Mouse (Mus musculus): ENCODE data around the gene AI464131. TPM values are rescaled to one million over a fixed set of nuclear protein-coding genes. Genes with fewer than 3 reads are reported as not detected.

AI464131 gene
- polyA plus RNA-seq, 3 experiments from 2014 or later, result not detected

DNA sequence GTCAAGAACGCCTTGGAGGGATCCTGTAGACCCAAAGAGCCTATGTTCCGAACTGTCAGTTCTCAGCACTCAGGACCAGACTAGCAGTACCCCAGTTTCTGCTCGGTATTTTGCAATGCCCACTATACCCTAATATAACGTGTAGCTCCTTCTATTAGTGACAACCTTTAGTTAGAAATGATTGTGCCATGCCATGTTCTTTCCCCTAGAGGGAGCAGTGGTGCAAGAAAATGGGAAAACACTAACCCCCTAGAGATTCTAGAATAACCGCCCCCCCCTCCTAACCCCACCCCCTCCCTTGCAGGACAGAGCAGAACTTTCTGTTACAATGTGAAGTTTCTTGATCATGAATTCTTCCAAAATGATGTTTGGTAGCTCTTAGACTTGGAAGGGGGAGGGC is 1.4 kb upstream of the AI464131 start:
- ATAC-seq, result no peak

DNA sequence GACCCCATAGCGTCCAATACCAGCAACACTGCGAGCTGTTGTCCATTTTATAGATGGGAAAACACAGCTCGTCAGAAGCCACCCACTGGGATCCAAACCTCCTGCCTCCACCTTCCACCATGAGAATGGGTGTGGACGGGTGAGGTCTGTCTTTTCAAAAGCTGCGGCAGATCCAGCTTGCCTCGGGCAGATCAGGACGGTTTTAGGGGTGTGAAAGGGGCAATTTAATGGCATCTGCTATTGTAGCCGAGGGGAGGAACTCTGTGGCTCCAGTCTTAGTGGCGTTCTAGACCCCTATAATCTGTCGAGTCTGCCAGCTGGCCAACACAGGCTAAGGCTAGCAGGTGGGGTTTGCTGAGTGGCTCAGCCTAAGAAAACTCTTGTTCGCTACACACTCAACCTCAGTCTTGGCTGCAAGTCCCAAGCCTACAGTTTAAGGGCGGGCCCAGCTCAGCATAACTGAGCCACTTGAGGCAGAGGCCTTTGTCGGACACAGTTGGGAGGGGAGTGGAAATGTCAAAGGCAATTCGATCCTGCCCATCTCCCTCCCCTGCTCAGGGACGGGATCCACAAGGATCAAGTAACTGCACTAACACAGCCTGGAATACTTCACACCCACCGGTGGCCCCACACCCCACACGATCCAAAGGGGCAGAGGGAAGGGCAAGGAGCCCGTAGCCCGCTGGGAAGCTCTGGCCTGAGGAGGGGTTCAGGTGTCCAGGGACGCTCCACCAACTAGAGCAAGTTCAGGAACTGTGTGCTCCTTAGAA is 520 bp downstream of the AI464131 start:
- ATAC-seq, result no peak

- ATAC-seq, result no peak
Observed at GRCm38 (mm10) chr4:41500787-41501186, 2.1 kb downstream of the AI464131 start.

DNA sequence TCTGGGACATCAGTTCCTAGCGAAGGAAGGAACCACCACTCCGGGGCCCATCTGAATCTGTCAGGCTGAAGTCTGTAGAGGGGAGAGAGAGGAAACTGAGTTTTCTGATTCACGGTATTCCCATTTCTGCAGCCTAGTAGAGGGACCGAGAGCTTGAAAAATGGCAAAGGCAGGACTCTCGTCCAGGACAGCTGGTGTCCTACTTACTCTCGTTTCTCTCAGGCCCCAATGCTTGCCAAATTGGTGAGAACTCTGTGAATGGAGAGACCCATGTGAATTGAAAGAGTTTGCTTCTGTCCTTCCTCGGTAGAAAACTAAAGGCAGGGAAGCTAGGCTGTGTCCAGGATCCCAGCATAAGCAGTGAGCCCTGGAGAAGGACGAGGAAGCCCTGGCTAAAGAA is 3.3 kb downstream of the AI464131 start:
- no peak for ATAC-seq

GRCm38 (mm10) chr4:41498921-41499391 is 3.9 kb downstream of the AI464131 start:
- no peak for ATAC-seq

- no peak for ATAC-seq
Observed at GRCm38 (mm10) chr4:41497995-41498845, 4.7 kb downstream of the AI464131 start.

- ATAC-seq, result no peak
Observed at GRCm38 (mm10) chr4:41497579-41497978, 5.3 kb downstream of the AI464131 start.

GRCm38 (mm10) chr4:41497046-41497445 is 5.8 kb downstream of the AI464131 start:
- no peak for ATAC-seq

GRCm38 (mm10) chr4:41495850-41496249 is 7.0 kb downstream of the AI464131 start:
- no peak for ATAC-seq

DNA sequence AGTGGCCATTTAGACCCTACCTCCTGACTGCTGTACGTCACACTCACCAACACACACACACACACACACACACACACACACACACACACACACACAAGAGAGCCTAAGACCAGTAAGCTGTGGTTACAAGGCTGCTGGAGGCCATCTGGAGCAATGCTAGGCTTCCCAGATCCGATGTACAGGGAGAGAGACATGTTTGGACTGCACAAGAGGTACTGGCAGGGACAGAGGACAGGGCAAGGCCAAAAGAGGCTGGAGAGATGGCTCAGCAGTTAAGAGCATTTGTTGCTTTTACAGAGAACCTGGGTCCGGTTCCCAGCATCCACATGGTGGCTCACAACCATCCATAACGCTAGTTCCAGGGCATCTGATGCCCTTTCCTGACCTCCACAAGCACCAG is 7.8 kb downstream of the AI464131 start:
- ATAC-seq, result no peak

DNA sequence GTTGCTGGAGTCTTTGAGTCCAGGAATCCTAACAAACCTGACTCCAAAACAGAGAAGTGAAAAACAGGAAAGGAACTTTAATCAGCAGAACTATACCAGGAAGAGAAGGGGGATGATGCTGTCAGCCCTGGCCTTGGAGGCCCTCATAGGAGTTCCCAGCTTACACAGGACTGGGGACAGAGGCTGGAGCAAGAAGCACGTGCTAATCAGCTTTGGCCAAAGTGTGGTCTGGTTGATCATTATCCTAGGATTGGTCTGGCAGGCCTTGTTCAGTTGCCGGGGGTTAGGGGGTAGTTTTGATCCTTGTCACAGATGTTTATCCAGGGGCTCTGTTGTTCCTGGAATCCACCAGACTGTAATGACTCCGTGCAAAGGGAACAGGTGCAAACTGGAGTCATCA is 8.5 kb downstream of the AI464131 start:
- ATAC-seq, result no peak

DNA sequence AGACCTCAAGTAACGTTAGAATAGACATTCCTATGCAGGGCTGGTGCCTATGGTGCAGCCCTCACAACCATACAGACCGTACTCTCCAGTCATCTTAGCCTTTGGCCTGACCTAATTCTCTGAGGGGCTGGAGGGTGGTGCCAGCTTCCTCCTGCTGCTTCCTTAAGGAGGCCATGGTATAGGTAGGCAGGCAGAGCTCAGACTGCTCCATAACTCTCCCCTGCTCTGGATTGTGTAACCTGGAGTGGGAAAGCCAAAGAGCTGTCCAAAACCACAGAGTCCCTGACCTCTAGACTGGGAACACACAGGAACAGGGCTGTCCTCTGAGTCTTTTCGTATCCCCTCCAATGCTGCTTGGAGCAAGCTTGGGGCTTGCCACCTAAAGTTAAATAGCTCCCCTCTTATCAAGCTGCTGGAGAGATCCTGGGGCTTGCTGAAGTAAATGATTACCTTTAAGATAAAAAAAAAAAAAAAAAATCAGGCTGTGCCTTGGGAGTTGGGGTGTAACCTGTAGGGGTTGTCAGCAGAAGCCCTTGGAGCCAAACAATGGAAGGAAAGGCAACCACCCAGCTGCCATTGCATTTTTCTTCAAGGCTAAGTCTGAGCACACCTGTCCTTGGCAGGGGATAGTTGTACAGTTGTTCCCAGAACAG is 9.3 kb downstream of the AI464131 start:
- ATAC-seq, result no peak

- no peak for ATAC-seq
Observed at GRCm38 (mm10) chr4:41492951-41493350, 9.9 kb downstream of the AI464131 start.

- no peak for ATAC-seq
Observed at GRCm38 (mm10) chr4:41481601-41482017, 21.3 kb downstream of the AI464131 start.

- ATAC-seq, result no peak
Observed at GRCm38 (mm10) chr4:41480254-41480653, 22.6 kb downstream of the AI464131 start.

- ATAC-seq, result no peak
Observed at GRCm38 (mm10) chr4:41479456-41479804, 23.4 kb downstream of the AI464131 start.

DNA sequence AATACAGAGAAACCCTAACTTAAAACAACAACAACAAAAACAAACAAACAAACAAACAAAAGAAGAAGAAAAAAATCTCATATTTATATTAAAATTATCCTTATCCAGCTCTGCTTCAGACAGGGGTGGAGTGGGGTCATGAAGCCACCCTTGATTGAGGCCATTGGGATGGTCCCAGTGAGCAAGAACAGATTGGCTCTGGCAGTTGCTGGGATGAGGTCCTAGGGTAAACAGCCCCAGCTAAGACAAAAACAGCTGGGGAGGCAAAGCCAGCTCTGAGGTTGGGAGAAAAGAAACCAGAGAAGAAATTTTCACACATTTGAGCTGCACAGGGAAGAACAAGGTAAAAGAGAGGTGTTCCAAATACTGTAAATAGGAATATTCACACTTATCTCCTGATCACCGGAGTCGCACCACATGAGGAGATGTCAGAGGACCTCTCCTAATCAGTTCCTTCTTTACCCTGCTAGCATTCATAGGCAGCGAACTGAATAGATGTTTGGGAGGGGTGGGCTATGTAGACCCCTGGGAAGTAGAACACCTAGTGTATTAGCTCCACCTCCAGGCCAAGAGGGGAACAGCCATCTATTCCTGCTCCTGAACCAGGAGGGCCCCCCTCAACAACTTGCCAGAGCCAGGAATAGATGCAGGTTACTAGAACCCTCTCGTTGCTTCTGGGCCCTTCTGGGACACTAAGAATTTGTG is 24.0 kb downstream of the AI464131 start:
- no peak for ATAC-seq

GRCm38 (mm10) chr4:41477648-41478160 is 25.2 kb downstream of the AI464131 start:
- no peak for ATAC-seq

- ATAC-seq, result no peak
Observed at GRCm38 (mm10) chr4:41471384-41471689, 31.5 kb downstream of the AI464131 start.

- ATAC-seq, result no peak
Observed at GRCm38 (mm10) chr4:41470684-41471383, 32.0 kb downstream of the AI464131 start.

GRCm38 (mm10) chr4:41470051-41470683 is 32.7 kb downstream of the AI464131 start:
- no peak for ATAC-seq
